Mouse (Mus musculus): ENCODE data around the gene Ppp2r5e. TPM values are rescaled to one million over a fixed set of nuclear protein-coding genes. Genes with fewer than 3 reads are reported as not detected.
"Not testable (repeated sequence)": the region's sequence is repeated elsewhere in the genome, so short reads cannot be mapped to it uniquely, and the experiment has no call there.

The Ppp2r5e gene
- polyA plus RNA-seq, 1 experiment from 2014 or later: 12.5 TPM

DNA sequence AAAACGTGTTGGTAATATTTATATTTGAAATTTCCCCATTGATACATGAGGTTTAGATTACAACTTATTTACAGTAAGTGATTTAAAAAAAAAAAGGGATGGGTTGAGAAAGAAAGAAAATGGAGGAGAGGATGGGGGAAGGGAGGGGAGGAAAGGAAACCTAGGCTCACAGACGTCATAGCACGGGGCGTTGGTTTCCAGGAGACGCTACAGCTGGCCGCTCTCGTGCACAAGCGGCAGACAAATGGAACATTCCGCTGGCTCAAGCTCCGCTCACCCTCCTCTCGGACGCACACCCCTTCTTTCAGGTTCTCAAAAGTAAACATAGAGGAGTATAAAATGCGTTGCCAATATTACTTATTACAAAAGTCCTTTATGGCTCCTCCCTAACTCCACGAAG, 146.0 kb downstream of the Ppp2r5e start:
- Histone ChIP-seq H3K4me1 (no peaks in the 10 kb centered on the region), H3K27ac (no peak overlapping the region), H3K9me3 (no peaks in the 10 kb centered on the region), H3K36me3 (peaks cover 10% of the 10 kb centered on the region; the same call in 1 of the 2 replicates), H3K27me3 (replicated peaks) (no peaks in the 10 kb centered on the region), H3K4me2 (no peak overlapping the region), H3K4me3 (replicated peaks) (no peak overlapping the region), H3K9ac (no peak overlapping the region)
- WGBS: 41% methylated on average over 14 of the region's 14 CpGs
- ATAC-seq (ENCODE audit: insufficient read depth, low FRiP score, low read depth): peak; percentile 60; the same call in 1 of the 2 replicates

DNA sequence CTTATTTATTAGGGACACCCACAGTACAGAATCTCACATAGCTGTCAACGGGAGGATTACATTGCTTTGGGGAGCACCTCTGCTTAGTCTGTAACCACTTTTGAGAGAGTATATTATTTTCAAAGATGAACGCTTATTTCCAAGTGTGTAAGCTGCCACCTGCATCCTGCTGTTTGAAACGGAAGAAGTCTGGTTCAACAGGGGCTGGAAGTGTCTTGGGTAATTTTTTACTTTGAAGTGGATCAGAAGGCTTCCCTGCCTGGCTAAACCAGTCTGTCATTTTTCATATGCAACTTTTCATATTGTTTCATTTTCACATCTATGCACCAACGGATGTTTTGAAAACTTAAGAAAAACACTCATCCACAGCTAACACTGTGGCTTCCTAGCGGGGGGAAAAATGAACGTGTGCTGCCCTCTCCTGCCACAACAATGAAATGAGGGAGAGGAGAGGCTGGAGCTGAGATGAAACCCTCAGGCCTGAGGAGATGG, 146.5 kb downstream of the Ppp2r5e start:
- Histone ChIP-seq H3K4me2 (no peak overlapping the region), H3K4me3 (replicated peaks) (no peak overlapping the region), H3K36me3 (peaks cover 10% of the 10 kb centered on the region; the same call in 1 of the 2 replicates), H3K9me3 (no peaks in the 10 kb centered on the region), H3K9ac (no peak overlapping the region), H3K4me1 (no peaks in the 10 kb centered on the region), H3K27ac (no peak overlapping the region), H3K27me3 (replicated peaks) (no peaks in the 10 kb centered on the region)
- WGBS: 51% methylated on average over 6 of the region's 6 CpGs
- ATAC-seq (ENCODE audit: insufficient read depth, low FRiP score, low read depth): no peak

DNA sequence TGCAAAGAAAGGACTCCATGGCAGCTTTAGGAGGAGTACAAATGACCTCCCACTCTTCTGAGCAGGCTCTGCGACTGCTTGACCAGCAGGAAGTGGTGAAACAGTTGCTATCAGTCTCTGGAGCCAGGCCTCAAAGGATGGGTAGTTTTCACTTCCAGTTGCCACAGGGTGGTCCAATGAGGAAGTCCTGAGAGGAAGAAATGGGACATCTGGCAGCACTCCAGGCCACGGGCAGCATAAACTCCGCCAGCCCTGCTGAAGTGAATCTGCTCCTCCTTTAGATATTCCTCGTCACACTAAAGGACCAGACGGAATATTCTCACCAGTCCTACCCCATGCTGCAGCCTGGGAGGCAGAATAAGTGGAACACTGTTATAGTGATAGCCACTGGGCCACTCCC, 147.1 kb downstream of the Ppp2r5e start:
- no peaks in the 10 kb centered on the region for H3K27me3 ChIP-seq (replicated peaks)
- H3K4me1 ChIP-seq: no peaks in the 10 kb centered on the region
- peaks cover 10% of the 10 kb centered on the region; the same call in 1 of the 2 replicates for H3K36me3 ChIP-seq
- no peaks in the 10 kb centered on the region for H3K9me3 ChIP-seq
- no peak overlapping the region for H3K4me3 ChIP-seq (replicated peaks)
- H3K27ac ChIP-seq: no peak overlapping the region
- H3K4me2 ChIP-seq: no peak overlapping the region
- H3K9ac ChIP-seq: no peak overlapping the region
- WGBS: 61% methylated on average over 5 of the region's 5 CpGs
- ATAC-seq (ENCODE audit: insufficient read depth, low FRiP score, low read depth): no peak

DNA sequence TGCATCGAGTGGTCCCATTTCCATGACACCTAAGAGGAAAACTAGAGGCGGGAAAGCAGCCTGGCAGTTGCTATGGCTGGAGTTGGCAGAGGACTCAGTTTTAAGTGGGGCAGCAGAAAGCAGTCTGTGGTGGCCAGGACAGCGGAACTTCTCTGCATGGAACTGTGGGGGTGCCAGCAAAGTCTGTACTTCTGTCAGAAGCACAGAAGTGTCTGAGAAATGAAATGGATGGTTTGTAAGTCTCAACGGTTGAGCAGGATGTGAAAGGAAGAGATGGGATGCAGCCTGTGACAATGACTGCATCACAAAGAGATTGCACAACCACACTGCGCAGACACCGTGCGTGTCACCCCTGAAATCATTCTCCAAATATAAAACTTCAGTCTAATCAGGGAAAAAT, 149.8 kb downstream of the Ppp2r5e start:
- WGBS: 83% methylated on average over 7 of the region's 7 CpGs
- ATAC-seq (ENCODE audit: insufficient read depth, low FRiP score, low read depth): no peak

DNA sequence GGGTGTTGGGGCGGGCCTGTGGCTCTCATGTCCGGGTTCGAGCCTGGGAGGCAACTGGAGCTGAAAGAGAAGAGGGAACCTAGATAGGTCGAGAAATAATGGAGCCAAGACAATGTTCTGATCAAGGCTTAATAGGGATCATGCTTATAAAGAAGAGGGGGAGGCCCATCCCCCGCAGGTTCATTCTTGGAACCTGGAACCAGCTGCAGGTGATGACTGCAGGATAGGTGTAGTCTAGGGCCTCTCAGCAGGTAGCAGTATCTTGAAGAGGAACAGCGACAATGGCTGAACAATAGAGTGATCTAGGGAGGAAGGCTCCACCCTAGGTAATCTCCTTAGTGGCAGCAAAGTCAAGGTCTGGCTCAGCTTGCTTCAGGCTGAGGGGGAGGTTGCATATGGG, 163.6 kb downstream of the Ppp2r5e start:
- not testable (repeated sequence) for H3K4me3 ChIP-seq (replicated peaks); H3K36me3 ChIP-seq; H3K9me3 ChIP-seq; H3K9ac ChIP-seq; H3K4me2 ChIP-seq; ATAC-seq (ENCODE audit: insufficient read depth, low FRiP score, low read depth); H3K4me1 ChIP-seq; H3K27me3 ChIP-seq (replicated peaks); H3K27ac ChIP-seq
- WGBS: 81% methylated on average over 6 of the region's 6 CpGs

More for the DNA sequence above, 149.8 kb downstream of the Ppp2r5e start:
- Histone ChIP-seq H3K9me3 (no peaks in the 10 kb centered on the region), H3K4me3 (replicated peaks) (no peak overlapping the region), H3K9ac (no peak overlapping the region), H3K4me2 (no peak overlapping the region), H3K27me3 (replicated peaks) (no peaks in the 10 kb centered on the region), H3K4me1 (no peaks in the 10 kb centered on the region), H3K27ac (no peak overlapping the region), H3K36me3 (peaks cover under 1% of the 10 kb centered on the region; the same call in 1 of the 2 replicates)

DNA sequence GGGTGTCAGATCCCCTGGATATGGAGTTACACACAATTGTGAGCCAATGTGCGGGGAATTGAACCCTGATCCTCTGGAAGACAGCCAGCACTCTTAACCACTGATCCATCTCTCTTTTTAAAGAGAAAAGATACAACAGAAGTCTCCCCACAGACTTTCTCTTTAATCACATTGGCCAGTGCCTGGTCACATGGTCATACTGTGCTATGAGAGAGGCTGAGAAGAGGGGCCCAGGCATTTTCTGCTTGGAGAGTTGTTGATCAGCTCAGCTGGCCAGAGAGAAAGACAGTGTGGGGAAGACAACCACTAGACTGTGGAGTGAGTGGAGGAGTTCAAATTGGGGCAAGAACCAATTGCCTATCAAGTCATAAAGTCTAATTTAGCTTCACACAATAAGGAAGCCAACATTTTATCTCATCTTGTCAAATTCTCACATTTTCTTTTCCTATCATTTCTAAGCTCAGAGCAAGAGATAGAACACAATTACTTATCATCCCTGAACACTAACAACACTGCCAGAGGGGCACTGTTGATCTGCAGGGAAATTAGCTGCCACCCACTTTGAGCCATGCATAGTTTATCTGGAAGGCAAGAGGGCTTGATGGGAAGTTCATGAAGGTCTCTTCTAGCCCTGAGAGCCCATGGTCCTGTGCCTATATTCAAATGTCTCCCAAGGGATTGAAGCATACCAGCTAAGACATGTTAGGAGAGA, 166.2 kb downstream of the Ppp2r5e start:
- ATAC-seq (ENCODE audit: insufficient read depth, low FRiP score, low read depth): no peak
- H3K27me3 ChIP-seq (replicated peaks): no peaks in the 10 kb centered on the region
- H3K9me3 ChIP-seq: no peaks in the 10 kb centered on the region
- H3K4me1 ChIP-seq: no peaks in the 10 kb centered on the region
- no peak overlapping the region for H3K27ac ChIP-seq
- H3K4me3 ChIP-seq (replicated peaks): no peak overlapping the region
- H3K9ac ChIP-seq: no peak overlapping the region
- no peak overlapping the region for H3K4me2 ChIP-seq
- 85% methylated on average over 1 of the region's 1 CpGs for WGBS
- no peaks in the 10 kb centered on the region for H3K36me3 ChIP-seq

DNA sequence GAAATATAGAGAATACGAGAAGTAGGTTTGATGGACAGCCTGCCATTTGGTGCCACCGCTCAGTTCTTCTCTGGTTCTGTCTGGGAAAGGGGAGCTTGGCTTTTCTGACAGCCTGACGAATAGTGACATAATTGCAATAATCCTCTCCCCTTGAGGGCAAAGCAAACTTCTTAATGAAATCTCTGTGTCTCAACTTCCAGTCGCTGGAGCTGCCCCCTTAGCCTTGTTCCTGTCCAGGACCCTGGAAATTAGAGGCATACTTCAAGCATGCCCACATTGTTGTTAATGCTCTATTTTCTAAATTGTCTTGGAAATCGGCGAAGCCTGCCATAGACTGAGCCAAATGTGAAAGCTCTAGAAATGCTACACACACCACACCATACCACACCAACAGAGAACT, 167.3 kb downstream of the Ppp2r5e start:
- H3K4me3 ChIP-seq (replicated peaks): no peak overlapping the region
- no peak overlapping the region for H3K27ac ChIP-seq
- no peaks in the 10 kb centered on the region for H3K9me3 ChIP-seq
- ATAC-seq (ENCODE audit: insufficient read depth, low FRiP score, low read depth): no peak
- WGBS: 74% methylated on average over 6 of the region's 6 CpGs
- no peak overlapping the region for H3K4me2 ChIP-seq
- no peaks in the 10 kb centered on the region for H3K27me3 ChIP-seq (replicated peaks)
- H3K36me3 ChIP-seq: no peaks in the 10 kb centered on the region
- no peak overlapping the region for H3K9ac ChIP-seq
- no peaks in the 10 kb centered on the region for H3K4me1 ChIP-seq

DNA sequence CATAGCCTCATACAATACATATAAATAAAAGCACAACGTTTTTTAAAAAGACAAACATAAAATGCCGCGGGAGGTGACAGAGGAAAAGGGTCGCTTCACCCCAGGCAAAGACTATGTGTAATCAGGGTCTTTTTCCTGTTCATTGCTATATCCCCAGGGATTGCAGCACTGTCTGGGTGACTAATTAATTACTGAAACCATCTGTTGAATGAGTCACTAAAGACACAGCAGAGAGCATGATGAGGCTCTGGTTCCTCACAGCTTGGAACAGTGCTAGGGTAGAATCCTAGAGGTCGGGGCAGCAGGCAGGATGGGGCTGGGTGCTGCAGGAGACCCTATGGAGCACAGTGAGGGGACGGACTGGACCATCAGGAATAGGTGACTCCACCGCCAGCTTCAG, 170.2 kb downstream of the Ppp2r5e start:
- Histone ChIP-seq H3K27ac (no peak overlapping the region), H3K4me3 (replicated peaks) (no peak overlapping the region), H3K36me3 (no peaks in the 10 kb centered on the region), H3K4me1 (no peaks in the 10 kb centered on the region), H3K9me3 (no peaks in the 10 kb centered on the region), H3K27me3 (replicated peaks) (no peaks in the 10 kb centered on the region), H3K4me2 (no peak overlapping the region), H3K9ac (no peak overlapping the region)
- no peak for ATAC-seq (ENCODE audit: insufficient read depth, low FRiP score, low read depth)
- WGBS: 76% methylated on average over 7 of the region's 7 CpGs

DNA sequence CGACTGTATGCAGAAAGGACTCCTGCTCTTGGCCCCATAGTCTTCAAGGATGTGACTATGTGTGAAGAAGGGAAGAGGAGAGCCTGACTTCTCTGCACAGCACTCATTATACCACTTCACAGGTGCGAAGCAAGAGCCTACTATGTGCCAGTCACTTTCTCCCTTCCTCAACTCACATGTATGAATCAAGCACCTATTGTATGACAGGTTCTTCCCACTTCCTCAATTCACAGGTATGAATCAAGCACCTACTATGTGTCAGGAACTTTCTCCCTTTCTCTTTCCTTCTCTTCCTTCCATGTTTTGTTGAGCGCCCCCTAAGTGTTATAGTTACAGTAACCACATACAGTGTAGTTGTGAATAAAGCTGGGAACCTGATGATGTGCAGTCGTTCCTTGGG, 171.2 kb downstream of the Ppp2r5e start:
- no peaks in the 10 kb centered on the region for H3K27me3 ChIP-seq (replicated peaks)
- H3K4me3 ChIP-seq (replicated peaks): no peak overlapping the region
- H3K4me2 ChIP-seq: no peak overlapping the region
- ATAC-seq (ENCODE audit: insufficient read depth, low FRiP score, low read depth): no peak
- no peaks in the 10 kb centered on the region for H3K36me3 ChIP-seq
- H3K9me3 ChIP-seq: no peaks in the 10 kb centered on the region
- H3K4me1 ChIP-seq: no peaks in the 10 kb centered on the region
- no peak overlapping the region for H3K9ac ChIP-seq
- WGBS: 86% methylated on average over 4 of the region's 4 CpGs
- H3K27ac ChIP-seq: no peak overlapping the region

DNA sequence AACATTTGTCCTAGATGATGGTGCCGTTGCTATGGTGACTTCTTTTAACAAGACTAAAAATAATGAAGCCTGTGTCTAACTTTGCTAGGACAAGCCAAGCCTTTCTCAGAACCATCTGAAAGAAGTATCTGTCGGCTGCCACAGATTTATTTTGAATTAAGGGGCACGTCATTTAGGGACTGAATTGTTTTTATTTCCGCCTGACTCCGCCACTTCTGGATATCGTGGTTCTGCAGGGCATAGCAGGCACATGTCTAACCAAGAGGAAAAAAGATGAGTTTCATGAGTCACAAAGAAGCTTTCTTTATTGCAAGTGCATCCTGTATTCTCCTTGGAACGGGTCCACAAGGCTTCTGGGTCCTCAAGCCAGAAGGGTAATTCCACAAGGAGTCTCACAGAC, 171.7 kb downstream of the Ppp2r5e start:
- H3K9ac ChIP-seq: no peak overlapping the region
- no peaks in the 10 kb centered on the region for H3K4me1 ChIP-seq
- no peak for ATAC-seq (ENCODE audit: insufficient read depth, low FRiP score, low read depth)
- 64% methylated on average over 7 of the region's 7 CpGs for WGBS
- H3K36me3 ChIP-seq: no peaks in the 10 kb centered on the region
- no peaks in the 10 kb centered on the region for H3K27me3 ChIP-seq (replicated peaks)
- no peak overlapping the region for H3K4me2 ChIP-seq
- no peak overlapping the region for H3K27ac ChIP-seq
- H3K4me3 ChIP-seq (replicated peaks): no peak overlapping the region
- no peaks in the 10 kb centered on the region for H3K9me3 ChIP-seq

DNA sequence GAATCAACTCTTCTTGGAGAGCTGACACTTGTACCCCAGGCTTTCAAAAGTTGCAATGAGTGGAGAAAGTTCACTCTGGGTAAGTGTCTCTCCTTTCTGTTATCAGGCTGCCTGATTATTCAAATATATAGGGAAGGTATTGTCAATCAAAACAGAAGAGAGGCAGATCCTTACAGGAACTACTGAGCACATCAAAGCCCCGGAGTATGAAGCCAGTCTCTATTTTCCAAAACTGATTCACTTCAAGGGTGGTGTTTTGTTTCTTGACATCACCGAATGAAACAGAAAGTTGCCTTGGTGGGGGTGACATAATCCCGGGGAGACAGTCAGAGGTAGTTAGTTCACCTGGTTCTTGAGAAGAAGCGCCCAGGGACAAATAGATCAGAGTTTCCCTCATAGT, 179.4 kb downstream of the Ppp2r5e start, which contains the start of gene Gphb5:
Gphb5 (minus strand) TSS at position 101 of the 400 bp plus-strand sequence.
- H3K27ac ChIP-seq: no peak within 1 kb of the TSS
- WGBS: 88% methylated on average over 4 of the region's 4 CpGs
- H3K36me3 ChIP-seq: no peaks in the 10 kb centered on the region
- H3K9ac ChIP-seq: no peak within 1 kb of the TSS
- H3K4me3 ChIP-seq (replicated peaks): no peak within 1 kb of the TSS
- H3K4me1 ChIP-seq: no peaks in the 10 kb centered on the region
- H3K4me2 ChIP-seq: no peak within 1 kb of the TSS
- no peak for ATAC-seq (ENCODE audit: insufficient read depth, low FRiP score, low read depth)
- no peaks in the 10 kb centered on the region for H3K27me3 ChIP-seq (replicated peaks)
- H3K9me3 ChIP-seq: no peaks in the 10 kb centered on the region

DNA sequence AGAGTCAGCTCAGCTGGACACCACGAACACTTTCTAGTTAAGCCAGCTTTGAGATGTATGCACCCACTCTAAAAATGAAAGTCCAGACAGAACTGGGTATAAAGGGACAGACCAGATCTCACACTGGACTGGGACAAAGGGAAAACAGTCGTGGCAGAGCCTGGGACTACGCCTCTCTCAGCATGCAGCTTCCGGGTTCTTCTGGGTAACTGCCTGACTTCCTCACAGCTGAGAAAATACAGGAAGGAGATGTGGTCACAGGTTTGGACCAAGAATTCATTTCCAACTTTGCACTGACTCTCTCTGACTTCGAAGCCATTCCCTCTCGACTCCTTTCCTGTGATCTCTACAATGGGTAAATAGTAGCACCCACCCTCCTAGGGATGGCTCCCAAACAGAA, 181.1 kb downstream of the Ppp2r5e start:
- Histone ChIP-seq H3K36me3 (no peaks in the 10 kb centered on the region), H3K4me2 (no peak overlapping the region), H3K27me3 (replicated peaks) (no peaks in the 10 kb centered on the region), H3K4me1 (no peaks in the 10 kb centered on the region), H3K9ac (no peak overlapping the region), H3K4me3 (replicated peaks) (no peak overlapping the region), H3K27ac (no peak overlapping the region), H3K9me3 (no peaks in the 10 kb centered on the region)
- WGBS: 78% methylated on average over 6 of the region's 6 CpGs
- ATAC-seq (ENCODE audit: insufficient read depth, low FRiP score, low read depth): no peak

All from stomach, embryonic 15.5 days (tissue).